Mouse (Mus musculus) embryonic facial prominence, embryonic 10.5 days (tissue): ENCODE measurements around the gene Ceacam16. TPM values are rescaled to one million over a fixed set of nuclear protein-coding genes. Genes with fewer than 3 reads are reported as not detected.

Experiments
- DNase-seq: peaks from one replicate; pipeline ENCODE4 v3.0.0-alpha.2; 2017; ENCODE audit warnings: low spot score
- H3K27ac ChIP-seq: fragments of 300-500 bp; sonication (generic); replicated peaks from 2 replicates; pipeline ENCODE4 v1.5.1; 2016; ENCODE audit warnings: mild to moderate bottlenecking
- H3K27me3 ChIP-seq: fragments of 300-500 bp; sonication (generic); replicated peaks from 2 replicates; pipeline ENCODE4 v1.6.1; 2016; ENCODE audit warnings: low read depth, mild to moderate bottlenecking; ENCODE audit not compliant: poor library complexity, severe bottlenecking
- H3K36me3 ChIP-seq: fragments of 300-500 bp; sonication (generic); replicated peaks from 2 replicates; pipeline ENCODE4 v1.6.1; 2016; ENCODE audit warnings: mild to moderate bottlenecking, moderate library complexity
- H3K4me1 ChIP-seq: fragments of 300-500 bp; sonication (generic); 2 replicates; pipeline ENCODE4 v1.6.1; 2016
- H3K4me3 ChIP-seq: fragments of 300-500 bp; sonication (generic); 2 replicates; pipeline ENCODE4 v1.5.1; 2016; ENCODE audit warnings: mild to moderate bottlenecking, moderate library complexity
- H3K9me3 ChIP-seq: fragments of 300-500 bp; sonication (generic); 2 replicates; pipeline ENCODE4 v1.6.1; 2016; ENCODE audit warnings: mild to moderate bottlenecking
- WGBS: fragments of 180-500 bp; shearing (Covaris S2); methylation state at CpG from one replicate; pipeline ENCODE4 v1.1.7; 2016; 5-methylcytosine and 5-hydroxymethylcytosine counted together
- polyA plus RNA-seq: library from polyadenylated mRNA; unstranded; fragments of >200 nt; fragmentation: Nextera tagmentation; extraction: Ambion mirVana; gene quantifications from 2 replicates; pipeline ENCODE4 v1.2.1, GENCODE M21; 2016

Ceacam16 gene
- polyA plus RNA-seq, 1 experiment from 2014 or later = not detected

DNA sequence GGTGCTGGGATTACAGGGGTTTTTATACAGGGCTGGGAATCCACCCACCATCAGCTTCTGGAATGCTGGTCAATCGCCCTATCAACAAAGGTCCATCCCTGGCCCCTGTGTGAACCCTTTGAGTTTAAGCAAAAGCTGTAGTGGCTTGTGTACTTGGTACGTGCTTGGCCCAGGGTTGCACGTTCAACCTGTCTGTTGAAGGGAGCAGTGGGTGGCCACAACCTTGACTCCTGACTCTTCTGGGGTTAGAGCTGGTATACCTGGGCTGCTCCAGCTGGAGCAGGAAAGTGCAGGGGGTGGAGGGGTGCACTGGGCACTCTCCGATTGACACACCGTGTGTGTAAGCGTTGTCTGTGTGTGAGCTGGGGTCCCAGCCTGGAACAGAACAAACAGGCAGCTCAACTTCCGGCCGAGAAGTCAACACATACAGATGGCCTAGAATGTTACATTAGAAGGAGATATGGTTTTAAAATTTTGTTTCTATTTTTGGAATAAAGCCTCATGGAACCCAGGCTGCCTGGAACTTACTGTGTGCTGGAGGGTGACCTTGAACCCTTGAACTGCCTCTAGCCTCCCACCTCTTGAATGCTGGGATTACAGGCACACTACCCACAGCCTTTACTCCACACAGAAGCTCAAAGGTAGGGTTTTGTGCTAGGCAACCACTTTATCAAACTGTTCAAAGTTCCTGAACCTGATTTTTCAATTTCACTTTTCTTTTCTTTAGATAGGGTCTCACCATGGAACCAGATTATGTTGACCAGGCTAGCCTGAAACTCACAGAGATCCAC is 4.3 kb upstream of the Ceacam16 start:
- Histone ChIP-seq H3K27me3 (no peaks in the 10 kb centered on the region), H3K36me3 (no peaks in the 10 kb centered on the region), H3K4me1 (no peaks in the 10 kb centered on the region), H3K9me3 (no peaks in the 10 kb centered on the region), H3K4me3 (no peak overlapping the region), H3K27ac (no peak overlapping the region)
- WGBS = 82% methylated on average over 8 of the region's 8 CpGs
- no peak for DNase-seq

- WGBS = 41% methylated on average over 2 of the region's 2 CpGs
- Histone ChIP-seq H3K4me1 (no peaks in the 10 kb centered on the region), H3K36me3 (no peaks in the 10 kb centered on the region), H3K27ac (no peak overlapping the region), H3K4me3 (no peak overlapping the region), H3K27me3 (no peaks in the 10 kb centered on the region), H3K9me3 (no peaks in the 10 kb centered on the region)
- no peak for DNase-seq
Observed at GRCm38 (mm10) chr7:19864241-19864640, 3.1 kb upstream of the Ceacam16 start.

DNA sequence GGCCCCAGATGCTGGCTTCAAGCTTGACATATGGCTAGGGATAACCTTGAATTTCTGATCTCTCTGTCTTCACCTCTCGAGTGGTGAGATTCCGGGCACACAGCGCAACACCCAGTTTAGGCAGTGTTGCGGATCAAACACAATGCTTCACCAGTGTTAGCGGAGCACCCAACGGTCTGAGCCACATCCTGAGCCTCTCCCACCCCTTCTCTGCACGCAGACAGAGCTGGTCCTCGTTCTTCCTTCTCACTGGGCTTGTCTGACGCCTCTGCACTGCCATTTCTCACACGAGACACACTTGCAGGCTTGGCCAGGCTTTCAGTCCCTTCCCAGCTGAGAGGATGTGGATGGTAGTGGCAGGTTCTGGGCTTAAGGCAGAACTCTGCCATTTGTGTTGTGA is 1.4 kb downstream of the Ceacam16 start:
- WGBS = 79% methylated on average over 10 of the region's 10 CpGs
- H3K4me1 ChIP-seq = no peaks in the 10 kb centered on the region
- no peaks in the 10 kb centered on the region for H3K36me3 ChIP-seq
- 0 out of 2 replicates have a peak, but pooled peaks cover 5% of the 10 kb centered on the region for H3K9me3 ChIP-seq
- no peak overlapping the region for H3K27ac ChIP-seq
- DNase-seq = no peak
- no peak overlapping the region for H3K4me3 ChIP-seq
- peaks cover 10% of the 10 kb centered on the region; the same call in 1 of the 2 replicates for H3K27me3 ChIP-seq

DNA sequence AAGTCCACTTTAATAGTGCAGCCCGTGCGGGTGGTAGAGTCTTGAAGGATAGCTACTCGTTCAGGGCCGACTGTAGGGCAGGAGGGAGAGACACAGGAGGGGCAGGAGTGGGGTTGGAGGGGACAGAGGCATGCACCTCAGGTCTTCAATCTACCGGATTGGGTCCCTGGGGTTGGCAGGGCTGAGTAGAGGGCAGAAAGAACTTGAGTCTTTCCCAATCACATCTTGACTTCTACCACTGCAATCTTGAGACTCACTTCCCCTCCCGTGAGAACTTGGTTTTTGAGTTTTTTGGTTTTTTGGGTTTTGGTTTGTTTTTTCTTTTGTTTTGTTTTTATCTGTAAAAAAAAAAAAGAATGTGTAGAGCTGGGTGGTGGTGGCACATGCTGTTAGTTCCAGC is 4.8 kb downstream of the Ceacam16 start:
- H3K4me1 ChIP-seq = peaks cover 6% of the 10 kb centered on the region; the same call in 1 of the 2 replicates
- no peak overlapping the region for H3K4me3 ChIP-seq
- WGBS = 85% methylated on average over 6 of the region's 6 CpGs
- no peaks in the 10 kb centered on the region for H3K36me3 ChIP-seq
- 0 out of 2 replicates have a peak, but pooled peaks cover 5% of the 10 kb centered on the region for H3K9me3 ChIP-seq
- no peak overlapping the region for H3K27ac ChIP-seq
- no peak for DNase-seq
- peaks cover 26% of the 10 kb centered on the region for H3K27me3 ChIP-seq

- H3K4me3 ChIP-seq = no peak overlapping the region
- WGBS = 87% methylated on average over 5 of the region's 5 CpGs
- 0 out of 2 replicates have a peak, but pooled peaks cover 5% of the 10 kb centered on the region for H3K9me3 ChIP-seq
- no peaks in the 10 kb centered on the region for H3K36me3 ChIP-seq
- H3K27ac ChIP-seq = no peak overlapping the region
- peaks cover 31% of the 10 kb centered on the region for H3K27me3 ChIP-seq
- DNase-seq = no peak
- peaks cover 6% of the 10 kb centered on the region; the same call in 1 of the 2 replicates for H3K4me1 ChIP-seq
Observed at GRCm38 (mm10) chr7:19855663-19856062, 5.4 kb downstream of the Ceacam16 start.

- 90% methylated on average over 20 of the region's 20 CpGs for WGBS
- Histone ChIP-seq H3K27me3 (peaks cover 38% of the 10 kb centered on the region), H3K9me3 (0 out of 2 replicates have a peak, but pooled peaks cover 3% of the 10 kb centered on the region), H3K4me3 (no peak overlapping the region), H3K27ac (no peak overlapping the region), H3K4me1 (peaks cover 6% of the 10 kb centered on the region; the same call in 1 of the 2 replicates), H3K36me3 (no peaks in the 10 kb centered on the region)
- DNase-seq = no peak
Observed at GRCm38 (mm10) chr7:19853526-19853925, 7.6 kb downstream of the Ceacam16 start.

- peak within 1 kb of the TSS; percentile 36 for H3K4me3 ChIP-seq
- no peaks in the 10 kb centered on the region for H3K36me3 ChIP-seq
- no peak within 1 kb of the TSS for H3K27ac ChIP-seq
- H3K27me3 ChIP-seq = peaks cover 44% of the 10 kb centered on the region
- DNase-seq = peak; percentile 67
- WGBS = 4% methylated on average over 33 of the region's 33 CpGs
- no peaks in the 10 kb centered on the region for H3K9me3 ChIP-seq
- H3K4me1 ChIP-seq = peaks cover 16% of the 10 kb centered on the region
Observed at GRCm38 (mm10) chr7:19851858-19852570, 9.1 kb downstream of the Ceacam16 start, which contains the start of gene Gm19345. Gm19345 (plus strand) TSS chr7:19852003.

GRCm38 (mm10) chr7:19844521-19845171 is 16.5 kb downstream of the Ceacam16 start:
- no peak overlapping the region for H3K27ac ChIP-seq
- peaks cover 61% of the 10 kb centered on the region for H3K27me3 ChIP-seq
- no peaks in the 10 kb centered on the region for H3K9me3 ChIP-seq
- WGBS = 68% methylated on average over 15 of the region's 15 CpGs
- no peak for DNase-seq
- H3K4me1 ChIP-seq = peaks cover 10% of the 10 kb centered on the region
- H3K36me3 ChIP-seq = no peaks in the 10 kb centered on the region
- H3K4me3 ChIP-seq = no peak overlapping the region

DNA sequence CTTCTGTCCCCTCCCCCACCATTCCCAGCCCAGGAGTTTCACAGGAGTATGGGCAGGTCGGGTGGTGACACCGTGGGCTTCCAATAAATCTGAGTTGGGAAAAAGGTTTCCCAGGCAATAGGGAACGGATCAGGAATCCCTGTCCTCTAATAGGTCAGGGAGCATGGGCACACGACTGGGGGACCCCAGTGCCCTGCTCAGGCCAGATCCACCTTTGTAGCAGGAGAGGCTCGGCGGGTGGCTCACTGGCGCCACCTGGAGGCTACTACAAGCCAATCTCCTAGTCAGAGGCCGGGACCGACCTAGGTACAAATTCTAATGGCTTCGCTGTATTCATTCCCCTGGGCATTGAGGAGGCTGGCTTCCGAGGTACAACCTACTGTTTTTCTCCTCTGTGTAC is 17.5 kb downstream of the Ceacam16 start:
- DNase-seq = peak; percentile 82
- H3K27ac ChIP-seq = no peak overlapping the region
- H3K36me3 ChIP-seq = no peaks in the 10 kb centered on the region
- 4% methylated on average over 11 of the region's 11 CpGs for WGBS
- peaks cover 58% of the 10 kb centered on the region for H3K27me3 ChIP-seq
- no peaks in the 10 kb centered on the region for H3K9me3 ChIP-seq
- H3K4me1 ChIP-seq = peaks cover 10% of the 10 kb centered on the region
- no peak overlapping the region for H3K4me3 ChIP-seq

- DNase-seq = no peak
- H3K27ac ChIP-seq = no peak overlapping the region
- H3K9me3 ChIP-seq = no peaks in the 10 kb centered on the region
- H3K36me3 ChIP-seq = no peaks in the 10 kb centered on the region
- peaks cover 10% of the 10 kb centered on the region for H3K4me1 ChIP-seq
- WGBS = 32% methylated on average over 19 of the region's 19 CpGs
- H3K4me3 ChIP-seq = no peak overlapping the region
- H3K27me3 ChIP-seq = peaks cover 52% of the 10 kb centered on the region
Observed at GRCm38 (mm10) chr7:19842885-19843504, 18.1 kb downstream of the Ceacam16 start.

GRCm38 (mm10) chr7:19841686-19842413 is 19.2 kb downstream of the Ceacam16 start:
- Histone ChIP-seq H3K27ac (no peak overlapping the region), H3K27me3 (peaks cover 41% of the 10 kb centered on the region), H3K4me3 (no peak overlapping the region), H3K4me1 (no peaks in the 10 kb centered on the region), H3K36me3 (no peaks in the 10 kb centered on the region), H3K9me3 (no peaks in the 10 kb centered on the region)
- 86% methylated on average over 21 of the region's 21 CpGs for WGBS
- no peak for DNase-seq
